Mouse (Mus musculus): ENCODE data around the gene Foxp1.

The Foxp1 gene

GRCm38 (mm10) chr6:98901259-98901658, 621.3 kb downstream of the Foxp1 start:
- DNase-seq, result no peak

DNA sequence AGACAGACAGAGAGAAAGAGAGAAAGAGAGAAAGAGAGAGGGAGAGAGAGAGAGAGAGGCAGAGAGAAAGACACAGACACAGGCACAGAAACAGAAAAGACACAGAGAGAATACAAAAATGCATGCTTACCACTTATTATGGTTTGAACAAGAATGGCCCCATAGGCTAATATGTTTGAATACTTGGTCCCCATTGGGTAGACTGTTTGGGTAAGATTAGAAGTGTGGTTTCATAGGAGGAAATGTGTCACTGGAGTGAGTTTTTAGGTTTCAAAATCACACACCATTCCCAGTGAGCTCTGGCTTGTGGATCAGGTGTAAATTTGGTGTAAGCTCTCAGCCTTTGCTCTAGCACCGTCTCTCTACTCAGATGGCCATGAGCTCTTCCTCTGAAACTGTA, 644.3 kb downstream of the Foxp1 start:
- no peak for DNase-seq

DNA sequence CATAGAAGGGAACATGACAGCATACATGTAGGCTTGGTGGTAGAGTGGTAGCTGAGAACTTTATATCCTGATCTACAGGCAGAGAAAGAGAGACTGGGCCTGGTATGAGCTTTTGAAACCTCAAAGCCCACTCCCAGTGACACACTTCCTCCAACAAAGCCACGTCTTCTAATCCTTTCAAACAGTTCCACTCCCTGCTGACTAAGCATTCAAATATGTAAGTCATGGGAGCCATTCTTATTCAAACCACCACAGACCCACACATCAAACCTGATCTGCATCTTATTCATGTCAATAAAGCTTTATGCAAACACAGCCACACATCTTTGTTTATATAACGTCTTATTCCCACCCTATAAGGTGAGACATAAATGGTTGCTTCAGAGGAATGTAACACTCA, 646.1 kb downstream of the Foxp1 start:
- no peak for DNase-seq
